Mouse (Mus musculus) kidney, postnatal 14 days (tissue): ENCODE data around the gene Snrnp40.

Source experiments
- DNase-seq: peaks from one replicate; pipeline ENCODE4 v3.0.0; 2022; ENCODE audit warnings: mixed read lengths

Snrnp40 gene

GRCm38 (mm10) chr4:130387256-130387655 lies 27.3 kb downstream of the Snrnp40 start:
- DNase-seq: peak; percentile 14

DNA sequence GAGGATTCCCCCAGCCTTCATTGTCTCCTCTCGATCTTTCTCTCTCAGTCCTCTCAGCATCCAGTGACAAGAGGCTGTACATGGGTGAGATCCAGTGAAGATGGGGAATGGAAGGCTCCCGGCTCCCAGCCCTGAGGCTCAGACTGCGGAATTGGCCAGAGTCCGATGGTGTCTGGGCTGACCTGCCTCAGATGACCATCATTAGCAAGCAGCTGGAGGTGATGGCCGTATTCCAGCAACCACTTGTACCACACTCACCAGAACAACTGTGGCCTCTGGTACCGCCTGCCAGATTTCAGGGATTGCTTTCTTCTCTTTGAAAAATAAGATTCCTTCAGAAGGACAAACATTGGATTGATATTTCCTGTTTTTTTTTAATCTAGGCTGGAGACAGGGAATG lies 29.6 kb downstream of the Snrnp40 start:
- DNase-seq: peak; percentile 89

- DNase-seq: no peak
Observed at GRCm38 (mm10) chr4:130389927-130390326, 30.0 kb downstream of the Snrnp40 start.

DNA sequence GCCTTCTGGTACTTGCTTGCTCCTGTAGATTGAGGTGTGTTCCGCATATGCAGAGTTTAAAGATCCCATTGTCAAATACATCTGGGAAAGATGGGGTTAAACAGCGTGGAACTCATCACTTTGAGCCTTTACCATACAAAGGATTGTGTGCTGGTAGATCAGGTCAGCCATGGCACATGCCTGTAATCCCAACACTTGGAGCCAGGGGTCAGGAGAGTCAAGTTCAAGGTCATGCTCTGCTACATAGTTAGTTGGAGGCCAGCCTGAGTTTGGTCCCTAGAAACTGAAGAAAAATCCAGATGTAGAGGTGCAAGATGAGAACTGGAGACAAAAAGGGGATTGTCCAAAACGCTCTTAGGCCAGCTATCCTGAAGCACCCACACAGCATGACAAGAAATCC lies 31.3 kb downstream of the Snrnp40 start:
- DNase-seq: no peak
